Mouse (Mus musculus) cerebellum, adult 11-12 months (tissue): ENCODE data around the gene Gatd1.
A peak's percentile ranks its signal among the peaks of the same experiment; 100 is the strongest.
"Not testable (repeated sequence)": the region's sequence is repeated elsewhere in the genome, so short reads cannot be mapped to it uniquely, and the experiment has no call there.

Experiments
- DNase-seq: peaks from one replicate; pipeline ENCODE4 v3.0.0; 2022

Gene Gatd1

GRCm38 (mm10) chr7:141413809-141414584 is at the start of gene Gatd1:
Gatd1 (minus strand) TSS chr7:141414136.
- peak; percentile 98 for DNase-seq

DNA sequence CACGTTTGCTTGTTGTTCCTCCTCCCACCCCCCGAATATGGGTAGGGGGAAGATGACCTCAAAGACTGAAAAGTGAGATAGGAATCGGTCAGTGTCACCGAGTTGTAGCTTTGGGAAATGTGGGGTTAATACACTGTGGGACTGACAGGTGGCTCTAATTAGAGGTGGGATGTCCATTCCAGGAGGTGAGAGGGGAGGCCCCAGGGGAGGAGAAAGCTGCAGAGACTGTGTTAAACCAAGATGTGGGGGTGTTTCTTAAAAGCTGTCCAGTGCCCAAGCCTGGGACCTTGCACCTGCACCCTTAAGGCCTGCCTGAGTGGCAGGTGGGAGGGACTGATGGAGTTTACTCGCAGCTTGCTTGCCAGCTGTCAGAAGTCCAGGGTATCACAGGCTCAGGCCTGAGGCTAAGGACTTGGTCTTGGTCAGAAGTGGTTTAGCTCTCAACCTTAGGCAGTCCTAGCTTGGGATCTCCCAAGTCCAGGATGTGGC is 48.4 kb upstream of the Gatd1 start:
- DNase-seq: peak; percentile 64

DNA sequence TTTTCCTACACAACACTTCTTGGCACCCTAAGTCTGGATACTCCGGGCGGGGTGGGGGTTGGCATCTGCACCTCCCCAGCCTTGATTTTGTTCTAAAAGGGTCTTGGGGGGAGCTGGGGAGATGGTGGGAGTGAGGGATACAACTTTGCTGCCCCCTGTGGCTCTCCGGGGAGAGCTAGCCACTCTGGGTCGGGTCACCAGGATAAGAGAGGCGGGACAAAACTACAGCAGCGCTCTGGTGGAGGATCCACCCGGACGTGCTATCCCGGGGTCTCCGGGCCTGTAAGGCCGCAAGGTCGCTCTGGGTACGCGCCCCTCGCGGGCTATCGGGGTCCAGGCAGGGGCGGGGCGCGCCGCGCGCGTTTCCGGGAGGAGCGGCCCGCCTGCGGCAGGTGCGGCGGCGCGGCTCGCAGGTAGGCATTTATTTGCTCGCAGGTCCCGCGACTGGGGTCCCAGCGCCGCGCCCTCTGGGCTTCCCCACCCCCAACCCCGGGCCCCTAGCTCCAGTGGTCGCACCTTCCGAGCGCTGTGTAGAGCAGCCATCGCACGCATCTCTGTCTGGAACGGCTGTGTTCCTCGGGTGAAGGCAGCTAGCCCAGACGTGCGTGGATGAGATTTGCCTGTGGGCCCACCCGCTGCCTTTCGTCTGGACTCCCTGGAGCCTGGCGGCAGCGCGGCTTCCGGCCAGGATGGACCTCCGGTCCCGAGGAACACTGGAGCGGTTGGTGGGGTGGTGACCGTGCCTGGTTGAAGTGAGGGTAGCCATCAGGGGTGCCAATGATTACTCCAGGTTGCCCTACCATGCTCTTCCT is 47.8 kb upstream of the Gatd1 start:
- DNase-seq: peak; percentile 61

GRCm38 (mm10) chr7:141460391-141461113 is 46.6 kb upstream of the Gatd1 start, which contains the start of gene Cracr2b:
Cracr2b (plus strand) TSS chr7:141461094.
- DNase-seq: peak; percentile 64

- peak; percentile 57 for DNase-seq
Observed at GRCm38 (mm10) chr7:141460001-141460390, 46.1 kb upstream of the Gatd1 start.

GRCm38 (mm10) chr7:141459301-141459711 is 45.4 kb upstream of the Gatd1 start:
- peak; percentile 91 for DNase-seq

- no peak for DNase-seq
Observed at GRCm38 (mm10) chr7:141458661-141459060, 44.7 kb upstream of the Gatd1 start.

- DNase-seq: peak; percentile 75
Observed at GRCm38 (mm10) chr7:141457986-141458660, 44.2 kb upstream of the Gatd1 start.

DNA sequence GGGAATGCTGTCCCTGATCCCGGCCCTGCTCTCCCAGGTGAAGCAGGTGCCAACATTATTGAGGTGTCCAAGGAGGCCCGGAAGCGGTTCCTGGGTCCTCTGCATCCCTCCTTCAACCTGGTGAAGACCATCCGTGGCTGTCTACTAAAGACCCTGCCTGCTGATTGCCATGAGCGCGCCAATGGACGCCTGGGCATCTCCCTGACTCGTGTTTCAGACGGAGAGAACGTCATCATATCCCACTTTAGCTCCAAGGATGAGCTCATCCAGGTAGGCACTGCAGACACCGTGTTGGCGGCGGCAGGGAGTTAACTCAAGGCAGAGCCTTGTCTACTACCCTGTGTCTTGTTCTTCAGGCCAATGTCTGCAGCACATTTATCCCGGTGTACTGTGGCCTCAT is 43.3 kb upstream of the Gatd1 start:
- peak; percentile 60 for DNase-seq

DNA sequence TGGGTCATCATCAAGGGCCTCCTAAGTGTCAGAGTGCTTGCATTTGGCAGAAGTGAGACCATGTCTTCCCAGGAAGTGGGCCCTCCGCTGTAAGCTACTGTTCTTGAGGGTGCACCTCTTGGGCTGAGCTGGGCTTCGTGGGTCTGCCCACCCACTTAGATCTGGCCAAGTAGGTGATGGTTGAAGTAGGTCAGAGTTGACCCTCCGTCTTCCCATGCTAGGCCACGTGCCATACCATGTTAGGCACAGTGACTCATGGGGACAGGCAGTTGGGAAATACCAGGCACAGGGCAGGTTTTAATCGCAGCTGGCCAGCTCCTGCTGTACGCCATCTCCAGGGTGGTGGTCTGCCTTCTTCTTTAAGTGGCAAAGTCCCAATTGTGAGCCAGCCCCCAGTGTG is 42.8 kb upstream of the Gatd1 start:
- no peak for DNase-seq

GRCm38 (mm10) chr7:141455610-141456314 is 41.8 kb upstream of the Gatd1 start:
- peak; percentile 82 for DNase-seq

- DNase-seq: peak; percentile 90
Observed at GRCm38 (mm10) chr7:141454967-141455551, 41.1 kb upstream of the Gatd1 start, which contains the start of gene Pnpla2. Pnpla2 (plus strand) TSS chr7:141455198.

DNA sequence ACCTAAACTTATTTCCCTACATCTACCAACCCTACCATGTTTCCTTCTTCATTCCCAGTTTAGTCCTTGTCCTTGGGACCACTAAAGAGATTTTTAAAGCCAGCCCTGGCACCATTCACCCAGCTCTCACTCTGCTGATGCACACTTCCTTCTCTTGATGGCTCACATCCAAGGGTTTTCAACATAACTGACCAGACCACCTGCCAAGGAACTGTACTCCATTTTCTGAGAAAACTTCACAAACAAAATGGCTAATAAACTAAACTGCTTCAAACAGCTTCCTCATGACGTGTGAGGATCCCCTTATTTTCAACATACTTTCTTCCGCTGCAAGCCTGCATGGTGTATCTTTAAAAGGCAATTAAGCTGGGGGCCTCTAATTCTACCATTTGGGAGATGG is 39.7 kb upstream of the Gatd1 start:
- peak; percentile 34 for DNase-seq

DNA sequence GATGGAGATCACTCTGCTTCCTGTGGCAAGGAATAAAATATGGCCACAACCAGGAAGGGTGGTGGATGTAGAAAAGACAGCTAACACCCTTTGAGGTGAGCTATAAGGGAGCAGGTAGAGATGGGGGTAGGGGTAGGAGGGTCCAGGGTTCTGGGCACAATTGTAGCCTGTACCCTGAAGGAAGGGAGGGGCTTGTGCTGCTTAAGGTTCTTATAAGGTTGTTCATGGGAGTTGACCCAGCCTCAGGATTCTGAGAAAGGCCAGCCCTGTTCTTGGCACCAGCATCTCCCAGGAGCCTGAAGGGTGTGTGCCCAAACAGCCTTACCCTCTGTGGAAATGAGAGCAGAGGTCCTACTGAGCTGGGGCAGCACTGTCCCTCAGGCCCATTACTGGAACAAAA is 38.0 kb upstream of the Gatd1 start:
- DNase-seq: peak; percentile 33

DNA sequence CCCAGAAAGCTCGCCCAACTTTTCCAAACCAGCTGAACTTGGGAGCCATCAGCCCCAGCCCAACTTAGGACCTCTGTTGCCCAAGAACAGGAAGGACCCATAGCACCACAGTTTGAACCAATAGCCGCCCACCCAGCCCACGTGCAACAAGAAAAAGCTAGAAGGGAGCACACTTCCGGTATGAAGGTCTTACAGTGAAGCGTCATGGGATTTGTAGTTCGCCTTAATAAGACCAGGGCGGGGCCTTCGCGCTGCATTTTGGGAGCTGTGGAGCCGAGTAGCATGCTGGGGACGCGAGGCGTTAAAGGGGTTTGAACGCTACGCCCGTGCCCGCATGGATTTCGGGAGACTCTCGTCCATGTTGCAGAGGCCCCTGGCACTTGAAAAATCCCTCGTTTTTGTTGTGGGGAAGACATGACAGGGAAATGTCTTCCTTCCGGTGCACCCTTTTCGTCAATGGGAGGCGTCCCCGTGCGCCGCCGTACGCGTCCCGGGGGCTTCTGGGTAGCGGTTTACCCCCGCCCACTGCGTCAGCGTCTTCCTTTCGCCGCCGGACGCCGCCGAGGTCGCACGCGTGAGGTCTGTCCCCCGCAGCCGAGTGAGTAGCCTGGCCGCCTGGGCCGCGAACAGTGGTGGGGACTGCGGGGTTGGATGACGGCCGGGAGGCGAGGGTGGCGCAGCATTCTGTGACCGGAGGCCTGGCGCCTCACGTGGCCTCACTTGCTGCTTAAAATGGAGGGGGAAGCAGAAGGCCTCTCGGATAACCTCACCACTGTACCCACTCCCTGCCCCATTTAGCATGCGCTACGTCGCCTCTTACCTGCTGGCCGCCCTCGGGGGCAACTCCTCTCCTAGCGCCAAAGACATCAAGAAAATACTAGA is 33.4 kb upstream of the Gatd1 start, which contains the start of gene Rplp2:
TSS of gene Rplp2 (plus strand) at position 261 of the 882 bp plus-strand sequence.
- DNase-seq: peak; percentile 92

- not testable (repeated sequence) for DNase-seq
Observed at GRCm38 (mm10) chr7:141446374-141446773, 32.4 kb upstream of the Gatd1 start.

DNA sequence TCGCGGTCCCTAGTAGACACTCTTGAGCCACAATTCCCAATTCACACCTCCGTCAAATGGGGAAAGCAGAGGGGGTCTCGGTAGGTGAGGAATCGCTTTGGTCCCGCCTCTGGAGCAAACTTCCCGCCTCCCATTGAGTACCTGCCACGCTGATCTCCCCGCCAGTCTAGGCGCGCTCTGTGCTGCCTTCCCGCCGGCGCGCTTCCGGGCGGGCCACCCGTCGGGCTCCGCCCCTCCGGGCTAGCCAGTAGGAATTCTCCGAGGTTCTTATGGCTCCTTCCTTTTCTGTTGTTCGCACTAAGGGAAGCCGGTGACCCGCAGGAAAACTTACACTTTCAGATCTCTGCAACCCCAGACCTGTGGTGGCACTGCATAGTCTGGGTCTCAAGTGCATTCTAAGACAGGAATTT is 29.9 kb upstream of the Gatd1 start, which contains the start of gene Pidd1:
TSS of gene Pidd1 (minus strand) at position 198 of the 410 bp plus-strand sequence.
- DNase-seq: peak; percentile 42

DNA sequence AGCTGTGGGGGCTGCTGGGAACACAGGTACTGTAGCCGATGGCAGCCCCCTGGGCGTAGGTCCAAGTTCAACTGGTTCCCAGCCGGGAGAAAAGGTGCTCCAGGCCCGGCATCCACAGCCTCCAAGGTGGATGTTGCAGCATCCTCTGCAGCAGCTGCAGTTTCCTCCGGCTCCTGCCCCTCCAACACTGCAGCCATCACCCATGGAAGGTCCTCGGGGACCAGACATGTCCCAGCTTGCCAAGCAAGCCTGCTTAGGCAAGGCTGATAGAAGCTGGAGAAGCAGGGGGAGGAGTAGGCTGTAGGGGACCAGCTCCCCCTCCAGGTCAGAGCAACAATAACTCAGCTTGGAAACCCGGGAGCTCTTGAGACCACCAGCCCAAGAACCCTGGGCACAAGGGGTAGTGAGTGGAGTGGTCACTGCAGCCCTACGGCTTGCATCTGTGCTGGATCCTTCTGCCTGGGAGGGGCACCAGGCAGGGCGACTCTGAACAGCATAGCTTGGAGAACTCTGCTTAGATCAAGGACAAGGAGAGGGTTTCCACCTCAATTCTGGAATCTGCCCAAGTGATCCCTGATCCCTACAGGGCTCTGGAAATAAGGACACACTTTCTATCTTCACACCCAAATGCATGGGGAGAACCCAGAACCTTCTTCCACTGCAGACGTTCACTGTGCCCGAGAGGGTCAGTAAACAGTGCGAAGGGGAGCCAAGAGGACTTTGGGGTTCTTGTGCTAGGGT is 29.3 kb upstream of the Gatd1 start:
- DNase-seq: peak; percentile 63

DNA sequence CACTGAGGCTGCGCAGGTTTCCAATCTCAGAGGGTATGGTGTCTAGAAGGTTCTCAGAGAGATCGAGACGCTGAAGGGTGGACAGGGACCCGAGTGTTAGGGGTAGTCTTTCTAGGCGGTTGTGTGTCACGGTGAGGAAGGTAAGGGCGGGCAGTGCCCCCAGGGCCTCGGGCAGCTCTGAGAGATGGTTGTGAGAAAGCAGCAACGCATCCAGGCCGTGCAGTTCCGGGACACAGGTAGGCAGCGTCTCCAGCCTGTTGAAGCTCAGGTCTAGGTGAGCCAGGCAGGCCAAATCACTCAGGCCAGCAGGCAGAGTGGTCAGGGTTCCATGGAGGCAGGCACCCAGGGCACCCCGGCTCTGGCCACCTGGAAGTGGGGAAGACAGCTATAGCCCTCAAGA is 28.3 kb upstream of the Gatd1 start:
- peak; percentile 47 for DNase-seq
